Mouse (Mus musculus): Measurements from ENCODE around the gene Capn7.

DNA sequence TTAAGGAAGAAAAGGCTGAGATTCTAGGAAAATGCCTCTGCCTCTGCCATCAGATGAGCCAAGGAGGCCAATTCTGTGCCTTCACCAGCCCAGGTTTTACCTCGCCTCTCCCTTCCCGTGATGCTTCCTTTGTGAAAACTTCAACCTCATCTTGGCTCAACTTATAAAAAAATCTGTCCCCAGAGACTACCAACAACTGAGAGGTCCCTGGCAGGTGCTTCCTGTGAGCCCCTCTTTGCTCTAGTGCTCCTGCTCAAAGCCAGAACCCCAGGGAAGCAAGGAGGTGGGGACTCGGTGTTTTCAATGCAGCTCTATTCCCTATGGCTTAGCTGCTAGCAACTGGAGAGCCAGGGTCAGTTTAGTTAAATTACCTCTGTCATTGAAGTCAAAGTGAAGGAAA lies 23.2 kb upstream of the Capn7 start:
- TF ChIP-seq EP300 (optimal IDR thresholded peaks at IDR 0.05) = no peak
- no peak for TF ChIP-seq CTCF (IDR thresholded peaks at IDR 0.05; ENCODE audit: low read depth)

Measured in stomach, postnatal 0 days (tissue).